Mouse (Mus musculus) left cerebral cortex, adult 11 months (tissue): ENCODE measurements around the gene Dab2.

ENCODE experiments used
- DNase-seq: peaks from one replicate; pipeline ENCODE4 v3.0.0; 2022; ENCODE audit warnings: low spot score

Dab2 gene

DNA sequence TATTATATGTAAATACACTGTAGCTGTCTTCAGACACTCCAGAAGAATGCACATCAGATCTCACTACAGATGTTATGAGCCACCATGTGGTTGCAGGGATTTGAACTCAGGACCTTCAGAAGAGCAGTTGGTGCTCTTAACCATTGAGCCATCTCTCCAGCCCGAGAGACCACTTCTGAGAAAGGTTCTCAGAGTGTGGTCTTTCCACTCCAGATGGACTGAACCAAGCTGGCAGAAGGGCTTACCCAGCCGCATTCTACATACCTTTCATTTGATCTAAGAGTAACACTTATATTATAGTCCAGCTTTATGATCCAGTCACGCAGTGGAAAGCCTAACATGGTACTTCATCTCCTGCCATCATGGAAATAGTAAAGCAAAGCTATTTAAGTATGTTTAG lies 92.3 kb downstream of the Dab2 start:
- no peak for DNase-seq

DNA sequence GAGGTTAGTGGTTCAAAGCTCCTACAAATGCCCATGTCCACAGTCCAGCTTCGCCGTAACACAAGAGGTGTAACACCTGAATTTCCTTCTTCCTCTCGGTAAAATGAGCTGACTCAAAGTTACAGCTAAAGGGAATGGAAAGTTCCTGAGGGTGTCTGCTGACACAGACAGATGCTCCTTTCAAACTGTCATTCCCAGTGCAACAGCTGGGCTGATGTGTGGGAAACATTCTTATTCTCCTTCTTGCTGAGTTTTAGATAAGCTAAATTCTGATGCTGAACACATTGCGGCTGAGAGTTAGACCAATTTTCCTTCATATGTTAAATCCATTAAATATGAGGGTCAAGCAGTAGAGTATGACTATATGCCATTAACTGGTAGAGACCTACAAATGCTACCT lies 94.0 kb downstream of the Dab2 start:
- DNase-seq = no peak

DNA sequence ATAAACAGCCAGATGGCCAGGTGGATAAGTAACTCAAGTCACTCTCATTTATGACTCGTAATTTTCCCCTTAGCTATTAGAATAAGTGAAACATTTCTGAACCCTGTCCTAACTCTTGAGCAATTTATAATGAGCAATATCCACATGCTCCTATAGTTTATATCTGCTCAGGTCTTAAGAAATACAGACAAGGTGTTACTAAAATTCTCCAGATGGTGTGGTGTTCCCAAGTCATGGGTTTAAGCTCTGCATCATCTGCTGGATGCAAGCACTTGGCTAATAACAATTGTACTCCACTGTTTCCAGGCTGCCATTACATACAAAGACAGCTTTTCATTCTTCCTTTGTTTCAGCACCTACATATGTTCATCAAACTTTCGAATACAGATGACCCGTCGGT lies 98.6 kb downstream of the Dab2 start:
- DNase-seq = no peak

DNA sequence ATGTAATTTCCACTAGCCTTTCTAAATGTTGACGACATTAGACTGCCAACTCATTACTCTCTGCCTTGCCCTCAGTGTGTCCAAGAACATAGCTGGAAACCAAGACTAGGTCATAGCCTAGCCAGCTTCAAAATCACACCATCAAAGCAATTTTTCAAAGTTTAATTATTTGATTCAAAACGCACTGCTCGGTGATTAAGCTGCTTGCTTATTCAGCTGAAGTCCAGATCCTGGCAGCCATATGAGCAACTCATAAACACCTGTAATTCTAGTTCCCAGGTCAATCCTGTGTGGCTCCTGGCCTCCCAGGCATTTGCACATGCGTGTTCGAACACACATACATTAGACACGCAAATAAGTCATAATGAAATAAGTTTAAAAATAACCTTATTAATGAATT lies 99.3 kb downstream of the Dab2 start:
- no peak for DNase-seq

DNA sequence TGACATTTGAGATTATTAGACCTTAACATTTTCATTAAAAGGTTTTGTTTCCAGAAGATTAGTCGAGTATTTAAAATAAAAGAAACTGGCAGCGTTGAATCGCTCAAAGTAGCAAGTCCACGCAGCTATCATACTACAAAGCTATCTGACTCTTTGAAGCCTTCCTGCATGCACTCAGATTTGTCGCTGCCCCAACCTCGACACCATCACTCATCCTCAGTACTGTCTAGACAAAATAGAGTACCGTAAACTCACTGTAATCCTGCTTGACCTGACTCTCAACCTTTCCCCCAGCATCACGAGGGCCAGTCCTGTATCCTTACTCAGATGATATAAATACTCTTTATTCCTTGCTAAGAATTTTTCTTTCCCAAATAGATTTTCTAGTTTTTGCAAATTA lies 100.5 kb downstream of the Dab2 start:
- no peak for DNase-seq

DNA sequence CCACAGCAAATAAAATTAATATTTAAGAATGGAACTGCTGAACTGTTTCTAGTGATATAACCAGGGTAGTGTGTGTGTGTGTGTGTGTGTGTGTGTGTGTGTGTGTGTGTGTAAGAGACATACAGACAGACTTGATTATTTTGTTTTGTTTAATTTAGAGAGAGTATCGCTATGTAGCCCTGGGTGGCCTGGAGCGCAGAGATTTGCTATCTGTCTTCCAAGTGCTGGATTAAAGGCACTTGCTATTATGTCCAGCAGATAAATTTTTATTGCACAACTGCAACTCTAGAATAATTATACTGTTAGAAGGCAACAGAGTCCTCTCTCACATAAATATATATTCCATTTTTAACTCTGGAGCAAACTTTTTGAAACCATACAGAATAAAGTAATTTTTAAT lies 102.8 kb downstream of the Dab2 start:
- DNase-seq = no peak

DNA sequence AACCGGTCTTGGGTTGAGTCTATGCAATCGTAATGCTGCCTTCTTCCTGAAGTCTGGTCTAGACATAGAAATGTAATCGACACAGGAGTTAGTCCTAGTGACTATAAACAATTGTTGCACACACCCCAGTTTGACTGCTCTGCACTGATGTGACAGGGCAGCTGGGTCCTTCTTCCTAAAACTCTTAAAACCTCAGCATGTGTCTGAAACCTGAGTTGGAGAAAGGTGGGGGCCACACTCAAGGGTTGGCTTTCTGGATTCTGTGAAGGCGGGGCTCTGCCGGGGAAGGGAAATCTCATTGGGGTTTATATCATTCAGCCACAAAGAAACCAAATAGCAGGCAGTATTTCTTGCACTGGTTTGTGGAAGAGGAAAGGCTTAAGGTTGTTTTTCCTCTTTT lies 104.6 kb downstream of the Dab2 start:
- DNase-seq = no peak

DNA sequence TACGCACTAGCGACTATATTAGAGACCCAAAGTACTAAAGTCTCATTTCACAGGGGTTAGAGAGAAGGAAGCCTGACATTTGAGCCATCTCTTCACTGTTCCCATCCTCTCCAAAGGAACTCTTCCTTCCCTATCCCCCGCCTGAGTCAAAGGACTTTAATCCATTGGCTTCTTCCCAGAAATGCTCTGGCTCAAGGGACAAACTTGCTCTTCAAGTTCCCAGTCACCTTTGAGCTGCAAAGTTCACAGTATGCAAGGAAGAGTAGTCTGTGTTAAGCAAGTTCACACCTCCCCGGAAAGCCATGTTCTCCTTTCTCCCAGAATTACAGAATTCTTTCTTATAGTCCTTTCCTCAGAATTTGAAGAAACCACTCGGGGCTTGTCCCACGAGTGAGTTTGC lies 107.2 kb downstream of the Dab2 start:
- DNase-seq = no peak

DNA sequence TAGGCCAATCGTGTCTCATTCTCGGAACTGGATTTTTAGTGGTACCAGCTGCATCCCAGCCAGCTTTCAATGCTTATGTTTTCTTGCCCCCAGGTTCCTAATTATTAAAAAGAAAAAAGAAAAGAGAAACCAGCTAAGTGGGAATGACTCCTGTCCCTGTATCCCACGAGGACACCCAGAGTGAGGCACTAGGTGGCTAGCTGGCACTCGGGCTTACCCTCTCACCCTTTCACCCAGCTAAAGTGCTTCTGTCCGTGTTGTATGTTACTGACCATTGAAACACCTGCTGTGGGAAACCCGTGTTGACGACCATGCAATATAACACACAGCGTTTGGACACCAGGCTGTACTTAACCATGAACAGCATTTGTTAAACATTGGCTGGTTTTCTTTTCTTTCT lies 109.4 kb downstream of the Dab2 start:
- DNase-seq = no peak

DNA sequence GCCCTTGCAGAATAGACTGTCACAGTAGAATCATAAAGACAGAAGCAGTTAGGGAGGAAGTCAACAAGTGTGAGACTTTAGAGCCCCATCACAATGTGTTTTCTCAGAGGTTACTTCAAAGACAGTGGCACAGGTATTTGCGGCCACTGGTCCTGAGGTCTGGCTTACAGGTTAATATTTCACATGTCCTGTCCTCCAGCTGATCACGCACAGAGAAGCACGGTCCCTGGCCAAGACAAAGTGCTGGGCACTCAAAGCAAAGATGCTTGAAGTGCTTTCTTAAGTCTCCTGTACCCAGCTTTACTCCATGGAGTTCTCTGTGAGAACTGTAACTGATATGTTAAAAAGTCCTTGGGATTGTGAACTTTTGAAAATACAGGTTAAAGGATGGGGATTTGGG lies 110.6 kb downstream of the Dab2 start:
- DNase-seq = no peak

DNA sequence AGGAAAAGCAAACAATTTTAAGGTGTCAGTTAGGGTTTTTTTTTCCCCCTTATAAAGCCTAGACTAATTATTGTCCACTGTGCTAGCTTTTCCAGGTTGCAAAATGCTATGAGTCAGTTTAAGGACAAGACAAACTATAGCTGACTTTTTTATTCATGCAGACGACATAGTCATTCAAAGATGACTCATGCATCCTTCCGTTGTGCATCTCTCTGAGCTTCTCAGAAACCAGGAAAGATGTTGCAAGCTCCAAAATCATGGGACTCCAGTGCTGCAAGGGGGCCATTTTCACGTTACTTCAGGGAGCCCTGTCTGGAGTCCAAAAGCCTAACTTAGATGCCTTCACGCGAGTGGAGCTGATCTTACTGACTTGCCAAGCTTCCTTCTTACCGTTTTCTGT lies 111.7 kb downstream of the Dab2 start:
- no peak for DNase-seq

DNA sequence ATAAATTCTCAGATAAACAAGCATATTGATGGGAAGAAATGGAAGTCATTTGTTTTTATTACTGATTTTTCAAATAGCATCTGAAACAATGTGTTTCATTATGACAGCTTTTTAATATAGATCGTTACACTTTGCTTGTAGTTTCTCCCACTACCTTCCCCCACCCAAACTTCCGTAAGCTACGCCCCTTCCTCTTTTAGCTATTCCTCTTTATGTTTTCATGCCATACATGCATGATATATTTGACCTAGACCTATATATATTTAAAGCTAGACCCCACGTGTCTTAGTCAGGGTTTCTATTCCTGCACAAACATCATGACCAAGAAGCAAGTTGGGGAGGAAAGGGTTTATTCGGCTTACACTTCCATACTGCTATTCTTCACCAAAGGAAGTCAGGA lies 115.7 kb downstream of the Dab2 start:
- DNase-seq = no peak

DNA sequence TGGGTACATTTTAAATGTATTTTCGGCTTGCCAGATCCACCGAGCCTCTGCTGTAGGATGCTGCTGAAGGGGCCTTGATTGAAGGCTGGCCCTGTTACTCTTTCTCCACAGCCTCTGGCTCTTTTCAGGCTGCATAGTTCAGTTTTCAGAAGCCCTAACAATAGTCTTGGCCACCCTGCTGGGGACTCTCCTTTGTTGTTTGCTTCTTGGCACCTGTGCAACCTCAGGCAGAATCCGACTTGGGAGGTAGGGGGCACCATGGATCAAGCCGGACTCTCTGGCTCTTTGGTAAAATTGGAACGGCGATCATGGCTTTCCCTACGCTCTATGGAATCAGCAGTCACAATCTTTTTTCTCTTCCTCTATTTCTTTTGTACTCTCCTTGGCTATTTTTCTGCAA lies 132.2 kb downstream of the Dab2 start:
- no peak for DNase-seq

DNA sequence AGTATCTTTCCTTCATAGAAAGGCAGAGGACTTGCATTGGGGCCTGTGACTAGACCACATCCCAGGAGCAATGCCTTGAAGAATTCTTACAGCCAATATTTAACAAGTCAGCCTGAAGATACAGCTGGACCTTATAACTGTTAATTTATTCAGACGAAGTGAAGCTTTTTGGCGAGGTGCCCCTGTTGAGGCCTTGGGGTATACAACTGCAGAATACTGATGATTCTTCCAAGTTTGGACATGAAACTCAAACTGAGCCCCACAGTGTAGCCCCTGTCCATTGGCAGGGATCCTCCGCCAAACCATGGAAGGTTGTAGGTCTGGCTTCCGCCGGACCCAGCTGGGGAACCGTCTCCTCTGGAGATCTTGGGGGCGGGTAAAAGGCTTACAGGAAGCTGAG lies 132.8 kb downstream of the Dab2 start:
- DNase-seq = no peak

DNA sequence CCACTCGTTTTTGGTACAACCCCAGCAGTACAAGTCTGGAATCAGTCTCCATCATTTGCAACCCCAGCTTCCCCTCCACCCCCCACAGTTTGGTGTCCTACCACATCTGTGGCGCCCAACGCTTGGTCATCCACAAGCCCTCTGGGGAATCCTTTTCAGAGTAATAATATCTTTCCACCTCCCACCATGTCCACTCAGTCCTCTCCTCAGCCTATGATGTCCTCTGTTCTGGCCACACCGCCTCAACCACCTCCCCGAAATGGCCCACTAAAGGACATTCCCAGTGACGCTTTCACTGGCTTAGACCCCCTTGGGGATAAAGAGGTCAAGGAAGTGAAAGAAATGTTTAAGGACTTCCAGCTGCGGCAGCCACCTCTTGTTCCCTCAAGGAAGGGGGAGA lies 135.7 kb downstream of the Dab2 start:
- DNase-seq = no peak

DNA sequence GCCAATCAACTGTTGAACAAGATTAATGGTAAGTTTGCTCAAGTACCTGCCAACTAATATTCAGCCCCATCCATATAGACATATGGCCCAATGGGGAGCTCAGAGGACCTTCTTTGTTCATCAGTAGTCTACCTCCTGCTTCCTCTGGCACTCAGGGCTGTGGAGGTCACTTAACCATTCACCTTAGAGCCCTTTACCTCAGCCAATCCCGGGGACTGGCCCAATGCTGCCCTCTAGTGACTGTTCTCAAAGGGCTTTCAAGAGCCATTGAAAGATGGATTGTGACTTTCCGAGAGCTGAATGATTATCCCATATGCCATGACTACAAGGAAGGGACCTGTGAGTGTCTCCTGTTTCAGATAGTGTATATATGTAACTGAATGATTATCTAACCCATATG lies 136.2 kb downstream of the Dab2 start:
- peak; percentile 16 for DNase-seq

DNA sequence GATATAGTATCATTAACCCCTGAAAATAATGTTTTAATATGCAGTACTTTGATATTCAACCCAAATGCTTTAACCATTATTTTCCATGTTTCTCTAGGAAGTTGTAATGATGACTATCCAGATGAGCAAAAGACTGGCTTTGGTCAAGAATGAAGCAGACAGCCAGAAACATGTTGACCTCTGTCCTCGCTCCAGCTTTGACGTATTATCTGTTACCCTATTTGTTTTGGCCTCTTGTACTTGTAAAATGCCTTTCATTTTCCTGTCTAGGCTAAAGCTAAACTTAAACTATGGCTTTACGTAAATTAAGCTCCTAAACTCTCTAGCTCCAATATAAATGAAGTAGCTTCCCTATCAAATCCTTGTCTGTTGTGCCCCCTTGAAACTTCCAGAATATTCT lies 139.1 kb downstream of the Dab2 start:
- no peak for DNase-seq

DNA sequence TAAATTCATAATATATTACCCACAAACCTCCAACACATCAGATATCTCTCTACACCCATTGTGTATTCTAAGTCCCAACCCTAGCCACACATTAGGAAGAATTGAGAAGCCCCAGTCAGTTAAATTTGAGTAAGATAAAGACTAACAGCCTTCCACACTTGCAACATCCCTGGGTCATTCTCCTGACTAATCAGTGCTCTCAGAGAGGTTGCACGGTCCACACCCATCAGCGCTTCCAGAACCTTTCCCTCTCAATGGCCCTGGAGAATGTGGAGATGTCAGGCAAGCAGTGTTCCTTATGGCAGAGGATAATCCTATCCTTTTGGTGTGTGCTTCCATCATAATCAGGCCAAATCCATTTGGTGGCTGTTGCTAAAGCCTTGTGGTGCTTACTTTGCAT lies 144.9 kb downstream of the Dab2 start:
- DNase-seq = no peak

DNA sequence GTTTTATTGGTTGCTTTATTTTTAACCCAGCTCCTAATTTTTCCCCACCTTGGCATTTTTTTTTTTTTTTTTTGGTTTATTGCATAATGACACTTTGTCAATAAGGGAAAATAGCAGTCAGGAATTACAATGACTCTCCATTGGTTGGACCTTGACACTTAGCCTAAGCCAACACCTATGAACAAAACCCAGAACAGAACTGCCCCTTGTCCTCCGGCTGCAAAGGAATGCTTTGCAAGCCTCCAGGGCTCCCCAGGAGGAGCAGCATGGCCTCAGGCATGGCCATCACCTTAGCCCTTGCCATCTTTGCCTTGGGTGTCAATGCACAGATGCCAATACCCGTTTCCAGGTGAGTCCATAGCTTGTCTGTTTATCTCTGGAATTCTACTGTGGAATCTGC lies 145.5 kb downstream of the Dab2 start, which contains the start of gene C9:
C9 (plus strand) TSS at position 193 of the 400 bp plus-strand sequence.
- no peak for DNase-seq

DNA sequence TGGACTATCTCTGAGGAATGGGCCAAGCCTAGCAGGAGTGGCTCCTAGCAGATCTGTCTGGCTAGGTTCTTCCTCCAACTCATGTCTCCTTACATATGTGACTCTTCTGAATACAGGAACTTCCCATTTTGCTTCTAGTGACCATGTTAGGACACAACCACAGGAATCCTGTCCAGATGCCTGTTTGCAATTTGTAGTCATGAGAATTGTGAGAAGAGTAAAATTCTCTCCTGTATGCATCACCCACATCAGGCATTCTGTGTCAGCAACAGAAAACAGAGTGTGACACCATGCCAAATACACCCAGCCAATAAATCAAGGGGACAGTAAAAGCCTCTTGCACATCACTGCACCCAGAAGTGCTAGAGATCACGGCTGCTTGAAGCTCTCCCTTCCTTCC lies 146.6 kb downstream of the Dab2 start:
- no peak for DNase-seq

DNA sequence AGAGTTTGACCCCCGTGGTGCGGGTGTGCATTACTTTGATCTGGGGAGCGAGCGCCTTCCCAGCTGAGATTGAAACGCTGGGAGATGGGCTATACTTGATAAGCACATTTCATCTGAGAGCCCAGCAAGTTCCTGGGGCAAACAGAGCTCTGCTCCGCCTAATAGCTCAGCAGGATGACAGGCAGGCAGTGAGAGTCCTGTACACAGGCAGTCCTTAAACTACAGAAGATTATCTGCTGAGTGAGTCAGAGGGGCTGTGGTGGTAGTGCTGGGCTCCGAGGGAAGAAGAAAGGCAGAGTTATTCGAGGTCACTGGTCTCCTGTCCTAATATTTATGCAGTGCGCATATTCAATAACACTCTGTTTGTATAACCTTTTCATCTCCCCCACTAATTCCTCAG lies 149.3 kb downstream of the Dab2 start:
- DNase-seq = no peak

DNA sequence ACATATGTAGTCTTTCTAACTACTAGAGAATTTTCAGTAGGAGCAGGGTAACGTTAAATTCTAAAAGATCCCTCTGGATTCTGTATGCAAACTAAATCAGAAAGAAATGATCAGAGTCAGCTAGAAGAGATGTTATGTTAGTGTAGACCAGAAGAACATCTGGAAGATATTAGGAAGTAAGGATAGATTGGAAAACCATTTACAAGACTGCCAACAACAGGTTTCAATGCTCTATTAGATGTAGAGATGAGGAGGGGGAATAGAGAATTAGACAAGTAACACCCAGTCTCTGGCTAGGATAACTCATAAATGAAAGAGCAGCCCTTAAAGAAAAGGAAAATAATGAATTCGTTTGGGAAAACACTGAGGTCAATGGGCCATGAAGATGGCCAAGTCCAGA lies 154.9 kb downstream of the Dab2 start:
- no peak for DNase-seq

DNA sequence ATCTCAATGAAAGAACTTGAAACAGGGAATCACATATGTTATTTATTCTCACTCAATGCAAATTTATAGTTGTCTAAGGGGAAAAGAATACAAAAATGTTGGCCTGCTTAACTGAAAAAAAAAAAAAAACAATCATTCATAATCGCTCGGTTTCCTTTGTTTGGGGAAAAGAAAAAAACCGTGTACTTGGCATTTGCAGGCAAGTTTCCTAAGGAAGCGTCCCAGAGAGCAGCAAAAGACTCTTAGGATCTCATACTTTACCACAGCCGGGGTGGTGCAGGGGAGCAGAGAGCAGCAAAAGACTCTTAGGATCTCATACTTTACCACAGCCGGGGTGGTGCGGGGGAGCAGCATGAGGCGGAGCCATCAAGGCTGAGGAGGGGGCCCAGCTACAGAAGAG lies 161.8 kb downstream of the Dab2 start:
- no peak for DNase-seq

DNA sequence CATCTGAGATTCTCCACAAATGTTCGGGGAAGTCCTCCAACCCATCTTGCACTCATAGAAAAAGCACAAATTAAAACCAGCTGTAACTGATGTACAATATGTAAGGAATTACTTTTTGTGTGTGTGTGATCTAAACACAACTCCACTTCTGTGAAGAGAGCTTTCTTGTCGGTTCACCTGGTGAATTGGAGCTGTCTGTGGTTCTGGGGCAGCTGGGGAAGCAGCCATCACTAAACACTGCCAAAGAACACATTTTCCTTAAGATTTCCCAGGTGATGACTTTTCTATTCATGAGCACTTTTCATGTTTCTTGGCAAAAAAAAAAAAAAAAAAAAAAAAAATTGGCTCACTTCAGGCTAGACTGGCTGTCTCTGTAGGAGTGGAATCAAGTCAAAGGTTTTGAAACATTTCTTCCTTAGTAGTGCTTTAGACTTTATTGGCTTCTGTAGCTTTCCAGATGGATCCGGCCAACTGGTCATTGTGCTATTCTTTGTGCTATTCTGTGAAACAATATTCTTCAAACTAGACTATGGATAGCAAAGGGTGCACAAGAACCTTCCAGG lies 163.9 kb downstream of the Dab2 start:
- no peak for DNase-seq

DNA sequence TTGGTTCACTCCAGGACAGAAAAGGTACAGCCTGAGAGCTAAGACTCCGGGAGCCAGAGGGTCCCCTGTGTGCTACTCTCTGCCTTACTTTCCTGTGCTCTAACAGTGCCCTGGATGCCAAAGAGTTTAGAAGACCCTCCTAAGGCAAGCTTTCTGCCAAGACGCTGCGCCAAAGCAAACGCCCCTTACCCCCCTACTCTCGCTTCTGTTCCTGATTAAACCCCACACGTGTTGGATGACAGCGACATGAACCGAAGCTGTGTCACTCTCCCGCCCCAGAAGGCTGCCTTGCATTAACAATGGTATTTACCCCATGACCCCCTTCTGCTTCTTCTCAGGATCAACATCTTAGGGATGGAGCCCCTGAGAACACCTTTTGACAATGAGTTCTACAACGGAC lies 167.4 kb downstream of the Dab2 start:
- DNase-seq = no peak
